Mouse (Mus musculus): ENCODE results near the gene Tmem51. TPM values are rescaled to one million over a fixed set of nuclear protein-coding genes. Genes with fewer than 3 reads are reported as not detected.

Tmem51 gene
- polyA plus RNA-seq (2012; fragmentation: generic; extraction: Trizol) = not detected

DNA sequence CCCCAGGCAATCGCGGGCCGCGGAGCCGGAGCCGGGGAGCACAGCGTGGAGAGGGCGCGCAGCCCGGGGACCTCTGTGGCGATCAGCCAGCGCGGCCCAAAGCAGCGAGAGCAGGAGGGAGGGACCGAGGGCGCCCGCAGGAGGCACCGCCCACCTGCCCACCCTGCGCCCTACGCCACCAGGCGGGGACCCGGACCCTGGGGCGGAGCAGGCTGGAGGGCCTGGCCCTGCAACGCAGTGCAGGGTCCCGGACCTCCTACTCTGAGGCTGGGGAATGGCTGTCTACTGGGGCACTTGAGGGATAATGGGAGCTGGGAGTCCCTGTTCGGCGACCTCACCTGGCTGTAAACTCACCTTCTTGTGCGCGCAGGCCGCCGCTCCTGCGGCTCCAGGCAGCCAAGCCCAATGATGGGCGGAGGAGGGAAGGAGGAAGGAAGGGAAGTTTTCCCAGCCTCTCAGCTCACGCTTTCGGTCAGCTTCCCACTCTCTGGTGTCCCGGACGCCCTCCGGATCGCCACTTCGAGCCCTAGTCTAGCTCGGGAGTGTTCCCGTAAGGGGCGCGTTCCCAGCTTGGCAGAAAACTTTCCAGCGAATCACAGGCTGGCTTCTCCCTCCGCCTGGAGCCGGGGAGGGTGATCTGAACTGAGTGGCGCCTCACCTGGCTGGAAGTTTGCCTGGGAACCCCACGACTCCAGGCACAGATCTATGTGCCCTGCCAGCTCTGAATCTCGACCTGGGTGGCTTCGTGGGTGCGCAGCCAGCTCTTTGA is at the start of gene Tmem51:
Gene Tmem51, minus strand, starts transcription at position 174 of the 769 bp plus-strand sequence.

DNA sequence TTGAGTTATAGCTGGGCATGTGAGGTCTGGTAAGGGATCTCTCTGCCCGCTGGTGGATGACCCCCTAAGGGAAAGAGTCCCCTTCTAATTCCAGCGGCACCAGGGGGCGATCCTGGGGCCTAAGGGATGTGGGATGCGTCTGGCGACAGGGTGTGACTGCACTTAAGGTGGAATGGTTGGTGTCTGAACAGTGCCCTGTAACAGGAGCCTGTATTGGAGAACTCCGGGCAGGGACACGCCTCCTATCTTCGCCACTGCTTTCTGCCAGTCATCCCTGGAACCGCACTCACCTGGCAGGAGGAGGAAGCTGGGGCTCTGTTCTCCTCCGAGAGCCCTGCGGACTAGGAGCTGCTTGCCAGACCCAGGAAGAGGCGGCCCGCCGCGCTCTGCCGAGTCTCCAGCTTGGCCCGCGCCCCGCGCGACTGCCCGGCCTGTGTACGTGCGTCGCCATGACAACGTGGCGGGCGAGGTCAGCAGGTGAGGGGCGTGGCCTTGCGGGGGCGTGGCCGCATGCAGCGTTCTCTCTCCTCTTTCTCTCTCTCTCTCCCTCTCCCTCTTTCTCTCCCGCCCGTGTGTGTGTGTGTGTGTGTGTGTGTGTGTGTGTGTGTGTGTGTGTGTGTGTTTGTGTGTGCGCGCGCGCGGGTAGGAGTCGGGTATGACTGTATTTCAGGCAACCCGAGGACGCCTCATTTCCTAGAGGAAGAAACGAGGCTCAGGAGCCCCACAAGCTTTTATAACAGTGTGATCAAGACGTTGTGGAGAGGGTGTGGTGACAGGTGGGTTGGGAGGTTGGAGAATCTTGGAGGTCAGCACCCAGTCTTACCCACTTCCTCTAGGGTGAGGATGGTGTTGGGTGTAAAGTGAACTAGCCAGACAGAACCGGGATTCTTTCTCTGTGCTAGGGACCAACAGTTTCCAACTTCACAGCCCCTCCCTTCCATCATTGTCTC is 69.2 kb downstream of the Tmem51 start, which contains the start of gene Fhad1:
Gene Fhad1, minus strand, starts transcription at position 424 of the 950 bp plus-strand sequence.

Other genes with a start within 250 kb of the Tmem51 start
- not detected for gene Ctrc, start 237.9 kb downstream of the Tmem51 start, polyA plus RNA-seq (2012; fragmentation: generic; extraction: Trizol)
- gene Efhd2, start 209.4 kb downstream of the Tmem51 start, polyA plus RNA-seq (2012; fragmentation: generic; extraction: Trizol) = 10 to 100 TPM; 34.5 to 61.7 TPM
- gene Fhad1, start 69.2 kb downstream of the Tmem51 start, polyA plus RNA-seq (2012; fragmentation: generic; extraction: Trizol) = under 1 TPM in 1 of 2 experiments, not detected in 1; 0.04 TPM
- not detected for gene Kazn, start 155.1 kb upstream of the Tmem51 start, polyA plus RNA-seq (2012; fragmentation: generic; extraction: Trizol)